Mouse (Mus musculus): ENCODE results near the gene Hyal4. TPM values are rescaled to one million over a fixed set of nuclear protein-coding genes. Genes with fewer than 3 reads are reported as not detected.

Hyal4 gene
- polyA plus RNA-seq, 1 experiment from 2014 or later: not detected

Other genes with a start within 250 kb of the Hyal4 start
- 0.28 and 0.29 TPM in 2 replicates for gene Iqub, start 233.3 kb upstream of the Hyal4 start, polyA plus RNA-seq (2015; fragmentation: Nextera tagmentation; extraction: Ambion mirVana)
- 599 and 895 TPM in 2 replicates for gene Ndufa5, start 220.3 kb upstream of the Hyal4 start, polyA plus RNA-seq (2015; fragmentation: Nextera tagmentation; extraction: Ambion mirVana)
- 0.32 and 0.48 TPM in 2 replicates for gene Asb15, start 220.2 kb upstream of the Hyal4 start, polyA plus RNA-seq (2015; fragmentation: Nextera tagmentation; extraction: Ambion mirVana)
- 38.2 and 51.2 TPM in 2 replicates for gene Lmod2, start 150.6 kb upstream of the Hyal4 start, polyA plus RNA-seq (2015; fragmentation: Nextera tagmentation; extraction: Ambion mirVana)
- 48.7 and 53.3 TPM in 2 replicates for gene Wasl, start 83.3 kb upstream of the Hyal4 start, polyA plus RNA-seq (2015; fragmentation: Nextera tagmentation; extraction: Ambion mirVana)
- not detected in 2 replicates for gene Hyal6, start 15.1 kb upstream of the Hyal4 start, polyA plus RNA-seq (2015; fragmentation: Nextera tagmentation; extraction: Ambion mirVana)
- gene Spam1, start 42.9 kb downstream of the Hyal4 start, polyA plus RNA-seq (2015; fragmentation: Nextera tagmentation; extraction: Ambion mirVana): not detected in 2 replicates
- gene Hyal5, start 109.7 kb downstream of the Hyal4 start, polyA plus RNA-seq (2015; fragmentation: Nextera tagmentation; extraction: Ambion mirVana): not detected in 2 replicates
- 0.06 and 0.13 TPM in 2 replicates for gene Tmem229a, start 208.0 kb downstream of the Hyal4 start, polyA plus RNA-seq (2015; fragmentation: Nextera tagmentation; extraction: Ambion mirVana)

All from heart, embryonic 15.5 days (tissue).